Mouse (Mus musculus) E14TG2a.4 (cell line): ENCODE data around the gene Susd6.

Experiments
- CTCF ChIP-seq: conservative IDR thresholded peaks from 2 replicates; pipeline ENCODE4 v1.5.1; 2014; ENCODE audit warnings: low read length
- NANOG ChIP-seq: IDR thresholded peaks from 2 replicates; pipeline ENCODE4 v1.6.1; 2014; ENCODE audit warnings: borderline replicate concordance, low read length, mixed read lengths
- POU5F1 ChIP-seq: IDR thresholded peaks from 2 replicates; pipeline ENCODE4 v1.6.1; 2014; ENCODE audit warnings: low read length, borderline replicate concordance

GRCm38 (mm10) chr12:80815298-80815697, 25.0 kb downstream of the Susd6 start:
- no peak for TF ChIP-seq CTCF
- no peak for TF ChIP-seq NANOG
- TF ChIP-seq POU5F1: no peak
